Mouse (Mus musculus): Measurements from ENCODE around the gene Cish.

GRCm38 (mm10) chr9:107346081-107346480, 50.3 kb downstream of the Cish start:
- no peak for TF ChIP-seq CTCF (IDR thresholded peaks at IDR 0.05; ENCODE audit: insufficient read depth, low read depth, low read length)
- no peak for TF ChIP-seq POLR2A (IDR thresholded peaks at IDR 0.05; ENCODE audit: insufficient read depth, low read depth, low read length)
